Mouse (Mus musculus) midbrain, postnatal 0 days (tissue): ENCODE measurements at regions not wholly inside any gene's neighbourhood (a gene's known extent, or its start where the extent isn't known, plus 50 kb on each side); places are given as distances from the start of the nearest gene placed in this dataset.

Source experiments
- ATAC-seq: fragments of 200-750 bp; cut with Nextera tagmentation; 2 replicates; pipeline ENCODE4 v1.8.0; 2017; ENCODE audit warnings: moderate number of reproducible peaks, mild to moderate bottlenecking, moderate TSS enrichment, moderate library complexity; ENCODE audit not compliant: low FRiP score
- DNase-seq: peaks from one replicate; pipeline ENCODE4 v3.0.0-alpha.2; 2015; ENCODE audit warnings: low spot score
- H3K27ac ChIP-seq: fragments of 300-500 bp; sonication (generic); 2 replicates; pipeline ENCODE4 v1.5.1; 2014; ENCODE audit warnings: low read depth, mild to moderate bottlenecking, low read length, mixed read lengths
- H3K27me3 ChIP-seq: fragments of 300-500 bp; sonication (generic); 2 replicates; pipeline ENCODE4 v1.6.1; 2014; ENCODE audit warnings: low read length, control low read depth, mixed read lengths; ENCODE audit not compliant: insufficient read depth
- H3K36me3 ChIP-seq: fragments of 300-500 bp; sonication (generic); 2 replicates; pipeline ENCODE4 v1.6.1; 2014; ENCODE audit warnings: low read length, control low read depth, mixed read lengths; ENCODE audit not compliant: insufficient read depth
- H3K4me1 ChIP-seq: fragments of 300-500 bp; sonication (generic); 2 replicates; pipeline ENCODE4 v1.6.1; 2014; ENCODE audit warnings: mild to moderate bottlenecking, control low read depth, antibody characterized with exemption, low read length, mixed read lengths; ENCODE audit not compliant: insufficient read depth
- H3K4me2 ChIP-seq: fragments of 300-500 bp; sonication (generic); 2 replicates; pipeline ENCODE4 v1.6.1; 2014; ENCODE audit warnings: low read depth, mild to moderate bottlenecking, low read length, mixed read lengths; ENCODE audit not compliant: poor library complexity, severe bottlenecking
- H3K4me3 ChIP-seq: fragments of 300-500 bp; sonication (generic); 2 replicates; pipeline ENCODE4 v1.5.1; 2014; ENCODE audit warnings: low read depth, mild to moderate bottlenecking, low read length, moderate library complexity
- H3K9ac ChIP-seq: fragments of 300-500 bp; sonication (generic); replicated peaks from 2 replicates; pipeline ENCODE4 v1.6.1; 2014; ENCODE audit warnings: mild to moderate bottlenecking, low read length, moderate library complexity, mixed read lengths; ENCODE audit not compliant: poor library complexity, severe bottlenecking
- H3K9me3 ChIP-seq: fragments of 300-500 bp; sonication (generic); 2 replicates; pipeline ENCODE4 v1.6.1; 2016; ENCODE audit warnings: low read length, control low read depth
- CTCF ChIP-seq: IDR thresholded peaks from 2 replicates; pipeline ENCODE4 v1.5.1; 2016; ENCODE audit warnings: antibody characterized with exemption, mild to moderate bottlenecking
- WGBS: fragments of 180-500 bp; shearing (Covaris S2); extraction: QIAGEN DNeasy Blood & Tissue Kit; methylation state at CpG from one replicate; pipeline ENCODE4 v1.1.7; 2014; 5-methylcytosine and 5-hydroxymethylcytosine counted together

GRCm38 (mm10) chr9:87387516-87387915 lies 132.2 kb upstream of the Cep162 start:
- ATAC-seq, result no peak
- no peak for TF ChIP-seq CTCF
- Histone ChIP-seq H3K27me3 (no peaks in the 10 kb centered on the region), H3K4me1 (no peaks in the 10 kb centered on the region), H3K9ac (no peak overlapping the region), H3K4me2 (no peak overlapping the region), H3K27ac (no peak overlapping the region), H3K9me3 (no peaks in the 10 kb centered on the region), H3K36me3 (no peaks in the 10 kb centered on the region), H3K4me3 (no peak overlapping the region)
- 82% methylated on average over 5 of the region's 5 CpGs for WGBS
- DNase-seq, result no peak

GRCm38 (mm10) chr9:87383513-87383912 lies 128.2 kb upstream of the Cep162 start:
- DNase-seq (no peak), ATAC-seq (no peak)
- Histone ChIP-seq H3K9me3 (no peaks in the 10 kb centered on the region), H3K27me3 (no peaks in the 10 kb centered on the region), H3K9ac (no peak overlapping the region), H3K4me3 (no peak overlapping the region), H3K36me3 (no peaks in the 10 kb centered on the region), H3K27ac (no peak overlapping the region), H3K4me2 (no peak overlapping the region), H3K4me1 (no peaks in the 10 kb centered on the region)
- TF ChIP-seq CTCF, result no peak
- WGBS, result 87% methylated on average over 3 of the region's 3 CpGs

GRCm38 (mm10) chr9:87377921-87378320 lies 122.6 kb upstream of the Cep162 start:
- Histone ChIP-seq H3K4me1 (no peaks in the 10 kb centered on the region), H3K4me2 (no peak overlapping the region), H3K27ac (no peak overlapping the region), H3K36me3 (no peaks in the 10 kb centered on the region), H3K9me3 (no peaks in the 10 kb centered on the region), H3K4me3 (no peak overlapping the region), H3K9ac (no peak overlapping the region), H3K27me3 (peaks cover 9% of the 10 kb centered on the region; the same call in 1 of the 2 replicates)
- WGBS, result 88% methylated on average over 7 of the region's 7 CpGs
- ATAC-seq, result no peak
- no peak for TF ChIP-seq CTCF
- no peak for DNase-seq

- Histone ChIP-seq H3K27ac (no peak overlapping the region), H3K4me3 (no peak overlapping the region), H3K9me3 (no peaks in the 10 kb centered on the region), H3K9ac (no peak overlapping the region), H3K4me2 (no peak overlapping the region), H3K27me3 (peaks cover 9% of the 10 kb centered on the region; the same call in 1 of the 2 replicates), H3K36me3 (no peaks in the 10 kb centered on the region), H3K4me1 (no peaks in the 10 kb centered on the region)
- 70% methylated on average over 10 of the region's 10 CpGs for WGBS
- no peak for ATAC-seq
- no peak for TF ChIP-seq CTCF
- DNase-seq, result no peak
Measured at GRCm38 (mm10) chr9:87376731-87377310, 121.5 kb upstream of the Cep162 start.

- ATAC-seq (no peak), DNase-seq (no peak)
- no peaks in the 10 kb centered on the region for H3K4me1 ChIP-seq
- 15% methylated on average over 4 of the region's 4 CpGs for WGBS
- H3K4me3 ChIP-seq, result no peak overlapping the region
- H3K4me2 ChIP-seq, result no peak overlapping the region
- no peaks in the 10 kb centered on the region for H3K9me3 ChIP-seq
- no peaks in the 10 kb centered on the region for H3K36me3 ChIP-seq
- TF ChIP-seq CTCF, result no peak
- no peak overlapping the region for H3K27ac ChIP-seq
- no peak overlapping the region for H3K9ac ChIP-seq
- H3K27me3 ChIP-seq, result peaks cover 9% of the 10 kb centered on the region; the same call in 1 of the 2 replicates
Measured at GRCm38 (mm10) chr9:87372251-87372905, 117.0 kb upstream of the Cep162 start.

GRCm38 (mm10) chr9:87369059-87369458 lies 113.7 kb upstream of the Cep162 start:
- Histone ChIP-seq H3K9ac (no peak overlapping the region), H3K9me3 (no peaks in the 10 kb centered on the region), H3K27ac (no peak overlapping the region), H3K27me3 (0 out of 2 replicates have a peak, but pooled peaks cover 4% of the 10 kb centered on the region), H3K36me3 (no peaks in the 10 kb centered on the region), H3K4me2 (no peak overlapping the region), H3K4me3 (no peak overlapping the region), H3K4me1 (no peaks in the 10 kb centered on the region)
- ATAC-seq (no peak), DNase-seq (no peak)
- TF ChIP-seq CTCF, result no peak
- whole genome bisulfite sequencing, result 77% methylated on average over 4 of the region's 4 CpGs
